Mouse (Mus musculus): Measurements from ENCODE around the gene Calca. TPM values are rescaled to one million over a fixed set of nuclear protein-coding genes. Genes with fewer than 3 reads are reported as not detected.

Gene Calca
- not detected in 4 replicates for total RNA-seq (2023)

DNA sequence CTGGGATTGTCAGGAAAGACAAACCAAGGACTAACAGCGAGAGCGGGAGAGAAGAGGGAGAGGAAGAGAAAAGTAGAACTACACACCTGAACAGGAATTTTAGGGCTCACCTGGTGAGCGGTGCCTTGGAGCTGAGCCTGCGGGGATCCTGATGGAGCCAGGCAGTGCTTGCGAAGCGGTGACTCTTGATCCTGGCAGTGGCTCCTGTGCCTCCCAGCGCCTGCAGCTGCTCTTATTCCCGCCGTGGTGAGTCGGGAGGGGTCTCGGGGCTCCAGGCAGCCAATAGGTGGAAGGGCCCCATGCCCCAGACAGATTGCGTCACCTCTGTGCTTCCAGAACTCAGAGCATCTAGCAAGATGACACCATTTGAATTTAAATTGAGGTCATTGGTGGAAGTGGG, at the start of gene Calca:
TSS of gene Calca (minus strand) at position 256 of the 400 bp plus-strand sequence.

Other genes with a start within 250 kb of the Calca start
- 29.5 to 36.6 TPM (median 32.8 TPM) in 4 replicates for gene Pde3b, start 221.1 kb downstream of the Calca start, total RNA-seq (2023)
- 13.9 to 17.0 TPM (median 15.7 TPM) in 4 replicates for gene Cyp2r1, start 73.4 kb downstream of the Calca start, total RNA-seq (2023)
- not detected in 4 replicates for gene Calcb, start 82.3 kb upstream of the Calca start, total RNA-seq (2023)
- gene Insc, start 107.3 kb upstream of the Calca start, total RNA-seq (2023), result 12.9 to 17.3 TPM (median 14.0 TPM) in 4 replicates